Mouse (Mus musculus) embryonic facial prominence, embryonic 11.5 days (tissue): Measurements from ENCODE around the gene Supt3. TPM values are rescaled to one million over a fixed set of nuclear protein-coding genes. Genes with fewer than 3 reads are reported as not detected.
A peak's percentile ranks its signal among the peaks of the same experiment; 100 is the strongest.

ENCODE experiments used
- ATAC-seq: fragments of 200-750 bp; cut with Nextera tagmentation; replicated peaks from 2 replicates; pipeline ENCODE4 v1.8.0; 2017; ENCODE audit warnings: low read depth; ENCODE audit not compliant: insufficient number of reproducible peaks, low FRiP score, low TSS enrichment
- DNase-seq: peaks from one replicate; pipeline ENCODE4 v3.0.0-alpha.2; 2015; ENCODE audit warnings: low spot score
- H3K27ac ChIP-seq: fragments of 300-500 bp; sonication (generic); replicated peaks from 2 replicates; pipeline ENCODE4 v1.5.1; 2014; ENCODE audit warnings: mild to moderate bottlenecking, low read depth, low read length, control low read depth
- H3K27me3 ChIP-seq: fragments of 300-500 bp; sonication (generic); 2 replicates; pipeline ENCODE4 v1.6.1; 2014; ENCODE audit warnings: mild to moderate bottlenecking, low read length, moderate library complexity, mixed read lengths; ENCODE audit not compliant: control insufficient read depth, insufficient read depth
- H3K36me3 ChIP-seq: fragments of 300-500 bp; sonication (generic); replicated peaks from 2 replicates; pipeline ENCODE4 v1.6.1; 2014; ENCODE audit warnings: low read depth, mild to moderate bottlenecking, low read length, moderate library complexity, mixed read lengths; ENCODE audit not compliant: control insufficient read depth, insufficient read depth
- H3K4me1 ChIP-seq: fragments of 300-500 bp; sonication (generic); 2 replicates; pipeline ENCODE4 v1.6.1; 2014; ENCODE audit warnings: low read length, mixed read lengths; ENCODE audit not compliant: control insufficient read depth, insufficient read depth
- H3K4me2 ChIP-seq: fragments of 300-500 bp; sonication (generic); 2 replicates; pipeline ENCODE4 v1.6.1; 2014; ENCODE audit warnings: low read depth, mild to moderate bottlenecking, control low read depth, low read length, moderate library complexity
- H3K4me3 ChIP-seq: fragments of 300-500 bp; sonication (generic); 2 replicates; pipeline ENCODE4 v1.5.1; 2014; ENCODE audit warnings: low read depth, low read length, control low read depth
- H3K9ac ChIP-seq: fragments of 300-500 bp; sonication (generic); replicated peaks from 2 replicates; pipeline ENCODE4 v1.6.1; 2014; ENCODE audit warnings: mild to moderate bottlenecking, control low read depth, low read length
- H3K9me3 ChIP-seq: fragments of 300-500 bp; sonication (generic); replicated peaks from 2 replicates; pipeline ENCODE4 v1.6.1; 2016; ENCODE audit warnings: mild to moderate bottlenecking, low read length, inconsistent platforms, mixed read lengths; ENCODE audit not compliant: control insufficient read depth
- WGBS: fragments of 180-500 bp; shearing (Covaris S2); extraction: QIAGEN DNeasy Blood & Tissue Kit; methylation state at CpG from one replicate; pipeline ENCODE4 v1.1.7; 2014; 5-methylcytosine and 5-hydroxymethylcytosine counted together
- polyA plus RNA-seq: library from polyadenylated mRNA; unstranded; fragments of >200 nt; fragmentation: Nextera tagmentation; extraction: Ambion mirVana; gene quantifications from 2 replicates; pipeline ENCODE4 v1.2.1, GENCODE M21; 2014

The Supt3 gene
- polyA plus RNA-seq, 1 experiment from 2014 or later: 32.1 TPM

DNA sequence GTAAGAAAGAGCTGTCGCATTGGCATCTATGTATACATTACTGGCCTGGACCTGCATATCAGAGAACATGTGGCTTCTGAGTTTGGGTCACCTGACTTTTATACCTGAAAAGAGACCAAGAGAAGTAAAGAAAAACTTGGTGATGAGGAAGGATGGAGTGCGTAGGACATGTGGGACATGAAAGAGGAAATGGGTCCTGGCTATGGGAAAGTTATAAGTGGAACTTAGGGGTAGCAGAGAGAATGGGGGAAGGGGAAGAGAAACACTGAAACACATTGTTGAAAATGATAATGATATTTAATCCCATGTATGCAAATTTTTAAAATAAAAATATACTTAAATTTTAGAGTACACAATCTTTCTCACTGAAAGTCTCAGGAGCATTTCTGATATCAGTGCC, 211.0 kb downstream of the Supt3 start:
- H3K27me3 ChIP-seq: no peaks in the 10 kb centered on the region
- WGBS: 93% methylated on average over 2 of the region's 2 CpGs
- H3K9me3 ChIP-seq: no peaks in the 10 kb centered on the region
- DNase-seq (no peak), ATAC-seq (no peak)
- no peaks in the 10 kb centered on the region for H3K4me1 ChIP-seq
- H3K4me3 ChIP-seq: no peak overlapping the region
- H3K36me3 ChIP-seq: no peaks in the 10 kb centered on the region
- no peak overlapping the region for H3K9ac ChIP-seq
- no peak overlapping the region for H3K27ac ChIP-seq
- H3K4me2 ChIP-seq: no peak overlapping the region

DNA sequence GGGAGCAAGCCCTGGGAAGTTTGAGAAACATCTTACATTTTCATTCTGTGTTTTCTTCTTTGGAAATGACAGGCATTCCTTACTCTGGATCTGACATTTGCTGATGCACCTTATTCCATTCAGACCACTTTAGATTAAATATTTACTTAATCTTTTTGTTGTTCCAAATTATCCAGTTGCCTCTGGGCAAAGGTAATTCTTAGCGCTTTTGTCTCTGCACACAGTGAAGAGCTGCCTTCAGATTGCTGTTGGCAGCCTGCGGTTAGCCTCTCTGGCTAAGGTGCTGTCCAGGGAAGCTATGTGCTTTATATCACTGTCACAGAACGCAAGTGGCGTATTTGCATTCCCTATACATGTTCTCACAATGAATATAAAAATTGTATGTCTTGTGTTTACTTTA, 226.4 kb downstream of the Supt3 start:
- H3K36me3 ChIP-seq: no peaks in the 10 kb centered on the region
- 82% methylated on average over 4 of the region's 4 CpGs for WGBS

GRCm38 (mm10) chr17:45004477-45005170, 227.7 kb downstream of the Supt3 start:
- ATAC-seq (no peak; the same call in 1 of the 2 replicates), DNase-seq (peak; percentile 82)
- Histone ChIP-seq H3K4me3 (no peak overlapping the region), H3K4me2 (no peak overlapping the region), H3K9ac (no peak overlapping the region), H3K4me1 (no peaks in the 10 kb centered on the region; the same call in 1 of the 2 replicates), H3K27ac (0 out of 2 replicates have a peak overlapping the region, but pooled peaks have one; percentile 13), H3K9me3 (no peaks in the 10 kb centered on the region), H3K27me3 (no peaks in the 10 kb centered on the region), H3K36me3 (no peaks in the 10 kb centered on the region)
- 63% methylated on average over 13 of the region's 13 CpGs for WGBS

More for the DNA sequence above, 226.4 kb downstream of the Supt3 start:
- Histone ChIP-seq H3K4me1 (no peaks in the 10 kb centered on the region; the same call in 1 of the 2 replicates), H3K27ac (no peak overlapping the region), H3K4me2 (no peak overlapping the region), H3K27me3 (no peaks in the 10 kb centered on the region), H3K4me3 (no peak overlapping the region), H3K9me3 (no peaks in the 10 kb centered on the region), H3K9ac (no peak overlapping the region)
- DNase-seq (no peak), ATAC-seq (no peak)

DNA sequence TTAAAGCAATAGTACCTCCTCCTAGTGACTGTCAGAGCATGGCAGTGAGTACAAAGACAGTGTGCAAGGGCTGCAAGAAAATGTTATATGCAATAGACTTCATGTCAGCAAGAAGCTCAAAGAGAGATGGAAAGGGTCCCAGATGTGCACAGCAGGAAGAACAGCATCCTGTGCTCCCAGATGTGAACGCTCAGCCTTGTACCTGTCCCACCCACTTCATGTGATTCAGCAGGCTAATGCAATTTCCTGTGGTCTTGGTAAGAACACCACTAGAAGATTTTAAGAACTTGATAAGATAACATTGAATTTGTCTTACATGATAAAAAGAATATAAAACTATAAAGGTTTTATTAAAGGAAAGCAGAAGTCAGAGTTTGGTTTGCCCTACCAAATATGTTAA, 230.5 kb downstream of the Supt3 start:
- no peaks in the 10 kb centered on the region for H3K9me3 ChIP-seq
- ATAC-seq: no peak
- no peaks in the 10 kb centered on the region for H3K27me3 ChIP-seq
- WGBS: 54% methylated on average over 1 of the region's 1 CpGs
- H3K36me3 ChIP-seq: no peaks in the 10 kb centered on the region
- no peak for DNase-seq
- H3K4me3 ChIP-seq: no peak overlapping the region
- no peak overlapping the region for H3K27ac ChIP-seq
- H3K9ac ChIP-seq: no peak overlapping the region
- H3K4me1 ChIP-seq: no peaks in the 10 kb centered on the region; the same call in 1 of the 2 replicates
- no peak overlapping the region for H3K4me2 ChIP-seq

GRCm38 (mm10) chr17:45008663-45009062, 231.7 kb downstream of the Supt3 start:
- Histone ChIP-seq H3K4me1 (no peaks in the 10 kb centered on the region; the same call in 1 of the 2 replicates), H3K4me3 (no peak overlapping the region), H3K4me2 (no peak overlapping the region), H3K36me3 (no peaks in the 10 kb centered on the region), H3K9me3 (no peaks in the 10 kb centered on the region), H3K9ac (no peak overlapping the region), H3K27me3 (no peaks in the 10 kb centered on the region), H3K27ac (no peak overlapping the region)
- 70% methylated on average over 4 of the region's 4 CpGs for WGBS
- no peak for DNase-seq
- no peak for ATAC-seq

DNA sequence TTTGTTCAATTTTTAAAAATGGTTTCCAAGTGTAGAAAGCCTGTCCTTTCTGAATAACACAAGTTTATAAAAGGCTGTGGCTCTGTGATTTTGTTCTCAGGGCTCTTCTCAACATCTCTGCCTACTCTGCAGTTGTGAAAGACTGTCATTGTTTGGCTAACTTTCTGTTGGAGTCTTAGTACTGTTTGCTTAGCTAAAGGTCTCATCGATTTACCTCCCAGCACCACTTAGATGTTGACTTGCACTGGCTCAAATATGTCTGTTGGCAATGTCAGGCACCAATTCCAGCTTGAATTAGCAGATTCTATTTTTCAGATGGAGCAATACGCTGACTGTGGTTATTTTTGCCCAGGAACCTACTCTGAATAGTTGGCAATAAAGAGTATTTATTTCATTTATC, 233.5 kb downstream of the Supt3 start:
- Histone ChIP-seq H3K9ac (no peak overlapping the region), H3K4me2 (no peak overlapping the region), H3K27me3 (no peaks in the 10 kb centered on the region), H3K36me3 (no peaks in the 10 kb centered on the region), H3K4me3 (no peak overlapping the region), H3K27ac (no peak overlapping the region), H3K4me1 (no peaks in the 10 kb centered on the region), H3K9me3 (no peaks in the 10 kb centered on the region)
- 89% methylated on average over 2 of the region's 2 CpGs for WGBS
- ATAC-seq (no peak), DNase-seq (no peak)

DNA sequence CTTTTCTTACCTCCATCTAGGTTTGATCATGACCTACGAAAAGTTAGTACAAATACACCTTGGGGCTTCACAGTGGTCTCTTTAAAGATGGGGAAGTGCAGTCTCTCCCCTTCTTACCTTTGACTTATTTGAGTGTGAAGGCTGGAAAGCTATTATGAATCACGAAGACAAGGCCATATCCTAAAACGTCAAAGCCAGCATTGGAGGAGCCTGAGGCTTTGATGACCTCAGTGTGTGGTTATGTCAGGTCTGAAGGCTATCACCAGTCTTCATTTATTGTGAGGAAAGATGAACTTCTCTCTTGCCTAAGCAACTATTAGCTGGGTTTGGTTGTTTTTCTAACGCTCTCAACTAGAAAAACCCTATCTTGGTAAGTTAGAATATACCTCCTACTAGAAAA, 239.8 kb downstream of the Supt3 start:
- Histone ChIP-seq H3K9ac (no peak overlapping the region), H3K4me3 (no peak overlapping the region), H3K4me1 (no peaks in the 10 kb centered on the region), H3K9me3 (no peaks in the 10 kb centered on the region), H3K4me2 (no peak overlapping the region), H3K36me3 (no peaks in the 10 kb centered on the region), H3K27me3 (no peaks in the 10 kb centered on the region), H3K27ac (no peak overlapping the region)
- DNase-seq (no peak), ATAC-seq (no peak)
- 89% methylated on average over 4 of the region's 4 CpGs for WGBS

GRCm38 (mm10) chr17:45020155-45020930, 243.4 kb downstream of the Supt3 start:
- 77% methylated on average over 8 of the region's 8 CpGs for WGBS

More at GRCm38 (mm10) chr17:45020155-45020930, 243.4 kb downstream of the Supt3 start:
- no peak overlapping the region for H3K9ac ChIP-seq
- H3K36me3 ChIP-seq: no peaks in the 10 kb centered on the region
- no peak overlapping the region for H3K27ac ChIP-seq
- H3K4me1 ChIP-seq: no peaks in the 10 kb centered on the region
- no peak overlapping the region for H3K4me3 ChIP-seq
- no peaks in the 10 kb centered on the region for H3K9me3 ChIP-seq
- DNase-seq: no peak
- H3K27me3 ChIP-seq: no peaks in the 10 kb centered on the region
- H3K4me2 ChIP-seq: no peak overlapping the region
- no peak for ATAC-seq
